Mouse (Mus musculus): Measurements from ENCODE around the gene Slc36a4.

Slc36a4 gene

GRCm38 (mm10) chr9:15727168-15727567, 17.6 kb downstream of the Slc36a4 start:
- no peak for DNase-seq

DNA sequence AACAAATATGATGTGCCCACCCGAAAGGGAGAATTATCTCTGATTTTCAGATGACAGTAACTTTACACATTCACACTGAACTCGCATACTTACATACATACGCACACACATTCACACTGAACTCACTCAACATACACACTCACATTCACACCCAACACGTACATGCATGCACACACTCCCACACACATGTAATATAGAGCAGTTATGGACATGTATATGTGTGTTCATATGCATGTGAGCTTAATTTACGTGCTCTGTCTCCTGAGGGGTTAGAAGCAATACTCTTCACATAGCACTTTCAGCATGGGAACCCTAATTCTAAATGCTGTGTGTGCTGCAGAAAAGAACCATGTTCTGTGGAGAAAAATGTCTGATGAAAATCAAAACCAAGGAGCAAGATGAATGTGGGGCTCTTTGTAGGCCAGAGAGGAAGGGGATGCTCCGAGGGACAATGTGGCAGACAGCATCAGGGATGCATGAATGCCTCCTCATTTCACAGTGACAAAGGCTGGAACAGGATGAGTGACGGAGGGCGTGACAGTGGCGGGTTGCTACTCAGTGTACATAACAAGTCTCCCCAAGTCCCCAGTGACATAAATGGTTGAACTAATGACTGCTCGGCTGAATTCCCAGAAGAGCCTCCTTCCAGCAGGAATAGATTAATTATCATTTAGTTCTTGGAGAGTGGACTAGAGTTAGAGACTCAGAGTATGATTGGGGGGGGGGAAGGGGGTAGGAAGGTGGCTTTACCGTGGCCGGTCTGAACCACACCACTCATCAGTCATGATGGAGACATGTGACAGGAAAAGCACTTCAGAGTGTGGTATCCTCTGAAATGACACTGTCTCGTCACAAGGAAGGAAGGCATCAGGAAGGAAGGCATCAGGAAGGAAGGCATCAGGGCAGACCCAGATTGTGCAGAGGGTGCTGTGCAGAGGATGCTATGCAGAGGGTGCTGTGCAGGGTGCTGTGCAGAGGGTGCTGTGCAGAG, 22.5 kb downstream of the Slc36a4 start:
- no peak for DNase-seq

DNA sequence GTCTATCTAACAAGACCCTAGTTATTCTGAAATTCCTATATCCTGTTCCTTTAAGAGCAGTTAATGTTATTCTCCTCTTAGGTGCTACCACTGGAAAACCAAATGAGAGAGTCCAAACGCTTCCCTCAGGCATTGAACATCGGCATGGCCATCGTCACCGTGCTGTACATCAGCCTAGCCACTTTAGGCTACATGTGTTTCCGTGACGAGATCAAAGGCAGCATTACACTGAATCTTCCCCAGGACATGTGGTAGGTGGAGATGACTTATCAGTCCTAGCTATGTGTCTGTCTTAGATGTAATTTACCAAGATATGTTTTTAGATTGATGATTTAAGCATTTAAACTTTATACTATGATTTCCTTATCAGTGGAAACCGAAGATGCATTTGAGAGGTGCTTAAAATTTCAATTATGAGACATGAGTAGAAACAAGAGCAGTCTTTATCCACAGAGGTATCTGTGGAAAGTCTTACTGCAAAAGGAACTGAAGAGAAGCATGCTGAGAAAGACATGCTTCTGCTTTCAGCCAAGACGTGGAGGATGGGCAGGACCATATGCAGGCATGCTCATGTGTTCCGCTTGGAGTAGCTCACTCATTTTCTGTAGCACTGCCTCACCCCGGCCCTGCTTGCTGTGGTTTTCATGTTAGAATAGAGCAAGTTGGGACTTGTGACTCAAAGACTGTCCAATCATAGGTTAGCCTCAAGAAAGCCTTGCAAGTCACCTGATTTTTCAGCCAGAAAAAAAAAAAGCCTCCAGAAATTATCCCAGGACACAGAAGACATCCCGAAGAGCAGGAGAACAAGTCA, 24.7 kb downstream of the Slc36a4 start:
- no peak for DNase-seq

DNA sequence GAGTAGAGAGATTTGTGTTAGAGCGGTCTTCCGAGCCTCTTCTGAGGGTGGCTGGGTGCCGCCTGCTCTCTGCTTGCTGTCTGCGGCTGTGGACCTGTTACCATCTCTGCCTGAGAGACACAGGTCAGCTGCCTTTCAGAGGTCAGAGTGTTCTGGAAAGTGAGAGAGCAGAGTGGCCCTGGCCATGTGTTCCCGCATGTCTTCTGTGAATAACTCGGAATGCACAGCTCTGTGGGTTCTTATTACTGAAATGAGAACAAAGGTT, 25.3 kb downstream of the Slc36a4 start:
- DNase-seq, result no peak

- DNase-seq, result no peak
Observed at GRCm38 (mm10) chr9:15737522-15737921, 28.0 kb downstream of the Slc36a4 start.

DNA sequence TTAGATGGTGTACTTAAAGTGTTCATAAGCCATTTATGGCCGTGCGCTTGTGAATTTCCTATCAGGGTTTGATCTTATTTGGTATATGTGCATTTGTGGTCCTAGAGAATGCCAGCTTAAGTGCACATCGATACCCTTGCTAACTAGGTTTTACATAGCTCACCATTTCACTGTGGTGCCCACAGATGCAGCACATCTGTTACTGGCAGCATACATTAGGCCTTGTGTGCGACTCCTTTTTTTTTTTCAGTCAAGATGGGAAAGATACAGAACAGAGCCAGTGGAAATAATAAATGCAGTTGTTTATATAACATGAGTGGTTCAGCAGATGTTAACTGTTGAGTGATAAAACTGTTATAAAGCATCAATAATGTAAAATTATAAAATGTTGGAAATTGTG, 31.9 kb downstream of the Slc36a4 start:
- DNase-seq, result no peak

DNA sequence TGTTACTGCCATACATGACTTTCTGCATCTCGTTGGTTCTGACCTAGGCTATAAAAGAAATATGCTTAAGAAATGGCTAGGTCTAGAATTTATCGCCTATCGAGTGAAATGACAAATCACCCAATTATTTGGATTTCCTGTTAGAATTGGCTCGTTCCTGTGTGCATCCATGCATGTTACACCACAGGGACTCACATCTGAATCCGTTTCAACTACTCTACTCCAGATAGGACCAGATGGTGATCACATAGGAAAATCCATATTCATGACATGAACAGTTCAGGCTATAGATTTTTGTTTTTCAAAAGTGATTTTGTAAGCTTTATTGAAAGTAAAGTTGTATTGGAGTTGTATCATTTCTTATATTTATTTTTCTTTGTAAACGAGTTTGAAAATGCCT, 32.4 kb downstream of the Slc36a4 start:
- no peak for DNase-seq

GRCm38 (mm10) chr9:15745985-15746607, 36.6 kb downstream of the Slc36a4 start:
- DNase-seq, result no peak

DNA sequence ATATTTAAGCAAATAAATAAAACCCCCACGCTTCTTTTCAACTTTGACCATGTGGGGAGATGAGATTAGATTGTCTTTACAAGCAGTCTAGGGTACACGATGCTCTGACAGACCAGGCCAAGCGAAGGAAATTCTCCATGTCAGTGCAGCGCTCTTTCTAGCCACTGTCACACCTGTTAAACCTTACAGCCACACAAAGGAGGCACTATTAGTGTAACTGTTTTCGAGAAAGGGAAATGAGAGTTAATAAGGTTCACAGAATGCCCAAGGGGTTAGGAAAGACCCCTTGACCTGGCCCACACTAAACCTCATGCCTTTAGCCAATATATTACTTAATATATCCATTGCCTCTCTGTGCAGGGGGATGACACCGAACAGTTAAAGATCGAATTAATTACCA, 37.1 kb downstream of the Slc36a4 start:
- no peak for DNase-seq

GRCm38 (mm10) chr9:15748383-15748782, 38.8 kb downstream of the Slc36a4 start:
- DNase-seq, result no peak

GRCm38 (mm10) chr9:15759318-15759717, 49.8 kb downstream of the Slc36a4 start:
- DNase-seq, result no peak

DNA sequence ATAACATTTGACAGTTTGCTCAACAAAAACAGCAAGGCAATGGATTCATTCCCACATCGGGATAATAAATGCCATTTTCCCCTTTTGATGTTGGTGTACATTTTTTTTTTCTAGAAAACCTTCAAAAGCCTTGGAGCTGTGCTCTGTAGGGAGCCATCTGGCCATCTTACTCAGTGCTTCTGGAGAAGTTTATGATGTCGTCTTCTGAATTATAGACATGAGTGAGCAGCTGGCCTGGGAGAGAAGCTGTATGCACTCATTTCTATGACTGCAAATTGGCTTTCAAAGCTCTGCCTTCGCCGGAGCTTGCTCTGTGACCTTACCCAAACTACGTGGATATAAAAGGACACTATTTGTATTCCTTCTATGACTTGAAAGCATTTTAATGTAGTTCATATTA, 56.8 kb downstream of the Slc36a4 start:
- DNase-seq, result no peak

- DNase-seq, result no peak
Observed at GRCm38 (mm10) chr9:15766821-15767220, 57.3 kb downstream of the Slc36a4 start.

- no peak for DNase-seq
Observed at GRCm38 (mm10) chr9:15772766-15773165, 63.2 kb downstream of the Slc36a4 start.

DNA sequence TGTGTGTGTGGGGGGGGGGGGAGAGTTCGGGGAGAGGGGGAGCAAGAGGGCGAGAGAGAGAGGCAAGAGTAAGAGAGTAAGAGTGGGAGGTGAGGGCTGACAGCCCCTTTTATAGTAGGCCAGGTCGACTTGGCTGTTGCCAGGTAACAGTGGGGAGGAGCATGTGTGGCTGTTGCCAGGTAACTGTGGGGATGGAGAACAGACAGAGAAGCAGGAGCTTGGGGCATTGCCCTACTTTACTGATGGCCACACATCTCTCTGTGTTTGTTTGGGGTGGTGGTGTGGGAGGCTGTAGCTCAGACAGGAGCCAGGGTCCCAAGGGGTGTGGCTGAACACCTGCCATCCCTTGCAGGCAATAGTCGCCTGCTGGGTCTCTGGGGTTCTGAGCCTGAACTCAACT, 63.9 kb downstream of the Slc36a4 start:
- DNase-seq, result no peak

DNA sequence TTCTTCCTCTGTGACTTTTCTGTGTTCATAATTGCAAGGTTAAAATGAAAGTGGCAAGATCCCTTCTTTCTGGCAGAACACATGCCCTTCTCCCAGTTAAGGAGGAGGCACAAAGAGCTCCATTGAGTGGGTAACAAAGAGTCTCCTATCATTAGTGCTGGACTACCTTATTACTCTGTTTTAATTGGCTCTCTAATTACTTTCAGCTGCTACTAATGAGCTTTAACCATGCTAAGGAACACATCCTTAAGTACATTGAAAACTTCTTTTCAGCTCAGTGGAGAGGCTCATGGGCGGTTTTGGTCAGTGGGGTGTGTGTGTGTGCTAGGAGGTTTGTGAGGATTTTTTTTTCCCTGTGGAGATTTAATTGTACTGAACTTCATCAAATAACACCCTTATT, 65.4 kb downstream of the Slc36a4 start:
- no peak for DNase-seq

- DNase-seq, result no peak
Observed at GRCm38 (mm10) chr9:15781936-15782335, 72.4 kb downstream of the Slc36a4 start.

DNA sequence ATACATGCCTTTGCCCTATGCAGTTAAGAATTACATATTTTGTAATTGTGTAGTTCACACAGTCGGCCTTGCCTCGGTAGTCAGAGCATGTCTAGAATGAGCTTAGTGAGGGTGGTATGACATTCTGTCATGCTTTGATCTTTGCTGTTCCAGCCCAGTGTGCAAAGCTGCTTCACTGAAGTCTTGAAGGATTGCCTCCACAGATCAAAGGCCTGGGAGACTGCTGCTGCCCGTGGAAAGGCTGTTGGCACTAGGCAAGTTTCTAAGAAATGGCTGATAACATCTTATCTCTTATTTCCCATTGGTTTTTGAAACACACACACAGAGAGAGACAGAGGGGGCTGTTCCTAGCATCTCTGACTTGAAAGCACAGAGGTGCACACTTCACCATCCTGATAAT, 76.7 kb downstream of the Slc36a4 start:
- DNase-seq, result no peak

DNA sequence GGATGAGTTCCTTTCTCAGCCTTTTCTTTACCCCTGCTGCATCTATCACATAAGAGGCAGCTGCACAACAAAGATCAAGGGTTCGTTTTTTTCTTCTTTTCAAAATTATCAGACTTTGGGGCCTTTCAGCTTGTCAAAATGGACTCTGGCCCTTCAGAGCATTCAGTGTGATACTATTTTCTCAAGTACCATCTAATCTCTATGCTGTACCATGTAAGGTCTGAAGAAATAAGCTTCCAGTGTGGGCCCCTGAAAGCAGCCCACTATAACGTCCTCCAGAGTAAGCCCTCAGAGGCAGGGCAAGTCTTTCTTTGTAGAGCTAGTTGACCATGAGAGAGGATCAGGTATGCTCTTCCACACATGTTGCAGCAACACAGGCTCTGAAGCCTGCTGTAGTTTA, 77.1 kb downstream of the Slc36a4 start:
- DNase-seq, result no peak

DNA sequence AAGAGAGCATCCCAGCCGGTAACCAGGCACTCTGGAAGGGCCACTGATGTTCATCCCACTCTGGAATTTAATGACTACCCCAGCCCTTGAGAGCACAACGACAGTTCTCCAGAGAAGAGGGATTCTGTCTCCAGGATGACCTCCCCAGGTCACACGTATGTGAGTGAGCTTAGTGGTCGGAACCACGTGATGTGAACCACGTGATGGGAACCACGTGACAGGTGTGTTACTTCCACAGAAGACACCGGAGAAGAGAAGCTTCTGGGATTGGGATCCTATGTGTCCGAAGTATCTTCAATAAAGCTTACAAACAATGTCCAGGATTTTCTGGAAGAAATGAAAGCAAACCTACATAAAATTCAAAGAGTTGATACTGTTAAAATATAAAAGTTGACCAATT, 82.5 kb downstream of the Slc36a4 start:
- no peak for DNase-seq

All from kidney, adult 18-20 months (tissue).